Mouse (Mus musculus): Measurements from ENCODE around the gene Armh3. TPM values are rescaled to one million over a fixed set of nuclear protein-coding genes. Genes with fewer than 3 reads are reported as not detected.
A peak's percentile ranks its signal among the peaks of the same experiment; 100 is the strongest.

The Armh3 gene
- total RNA-seq, 2 experiments from 2014 or later: 20.1 to 20.2 TPM

- DNase-seq (ENCODE audit: low spot score in 2 of 2): peak in 1 of 2 experiments; percentile 26
- intact Hi-C loops (cut with DNase I): no loop called here
These were observed 151.1 kb downstream of the Armh3 start for GRCm38 (mm10) chr19:45847016-45847732.

GRCm38 (mm10) chr19:45844209-45844608, 154.1 kb downstream of the Armh3 start:
- DNase-seq (ENCODE audit: low spot score in 2 of 2): no peak
- intact Hi-C loops (cut with DNase I): no loop called here

- no peak for DNase-seq (ENCODE audit: low spot score in 2 of 2)
These were observed 154.9 kb downstream of the Armh3 start for GRCm38 (mm10) chr19:45843424-45843823.

GRCm38 (mm10) chr19:45837050-45837994, 161.0 kb downstream of the Armh3 start:
- intact Hi-C loops (cut with DNase I): no loop called here
- peak in 1 of 2 experiments; percentile 25 for DNase-seq (ENCODE audit: low spot score in 2 of 2)

More at GRCm38 (mm10) chr19:45843424-45843823, 154.9 kb downstream of the Armh3 start:
- intact Hi-C loops (cut with DNase I): no loop called here

- no peak for DNase-seq (ENCODE audit: low spot score in 2 of 2)
- intact Hi-C loops (cut with DNase I): no loop called here
These were observed 162.8 kb downstream of the Armh3 start for GRCm38 (mm10) chr19:45835490-45835889.

GRCm38 (mm10) chr19:45833665-45834064, 164.6 kb downstream of the Armh3 start:
- no peak for DNase-seq (ENCODE audit: low spot score in 2 of 2)
- intact Hi-C loops (cut with DNase I): no loop called here

GRCm38 (mm10) chr19:45830679-45831078, 167.6 kb downstream of the Armh3 start:
- intact Hi-C loops (cut with DNase I): no loop called here
- DNase-seq (ENCODE audit: low spot score in 2 of 2): no peak

GRCm38 (mm10) chr19:45827736-45828135, 170.6 kb downstream of the Armh3 start:
- DNase-seq (ENCODE audit: low spot score in 2 of 2): no peak
- intact Hi-C loops (cut with DNase I): no loop called here

- no peak for DNase-seq (ENCODE audit: low spot score in 2 of 2)
These were observed 171.2 kb downstream of the Armh3 start for GRCm38 (mm10) chr19:45827125-45827524.

GRCm38 (mm10) chr19:45826146-45826545, 172.1 kb downstream of the Armh3 start:
- no peak for DNase-seq (ENCODE audit: low spot score in 2 of 2)
- intact Hi-C loops (cut with DNase I): no loop called here

More at GRCm38 (mm10) chr19:45827125-45827524, 171.2 kb downstream of the Armh3 start:
- intact Hi-C loops (cut with DNase I): no loop called here

- DNase-seq (ENCODE audit: low spot score in 2 of 2): no peak
- intact Hi-C loops (cut with DNase I): no loop called here
These were observed 176.5 kb downstream of the Armh3 start for GRCm38 (mm10) chr19:45821832-45822231.

GRCm38 (mm10) chr19:45817816-45818490, 180.3 kb downstream of the Armh3 start:
- peak; percentile 51 to 71 for DNase-seq (ENCODE audit: low spot score in 2 of 2)
- intact Hi-C loops (cut with DNase I): loop anchor here (2.0 to 5.0 kb wide), 2 partner anchors 54 to 129 kb away; no protein-coding TSS in a partner anchor

GRCm38 (mm10) chr19:45816727-45817126, 181.6 kb downstream of the Armh3 start:
- DNase-seq (ENCODE audit: low spot score in 2 of 2): no peak
- intact Hi-C loops (cut with DNase I): loop anchor here (2.0 to 5.0 kb wide), 2 partner anchors 56 to 130 kb away; no protein-coding TSS in a partner anchor

GRCm38 (mm10) chr19:45815831-45816405, 182.4 kb downstream of the Armh3 start, which contains the start of gene Kcnip2:
Gene Kcnip2 (minus strand): TSS chr19:45816061.
- intact Hi-C loops (cut with DNase I): loop anchor here (2.0 to 5.0 kb wide), 2 partner anchors 56 to 131 kb away; no protein-coding TSS in a partner anchor
- DNase-seq (ENCODE audit: low spot score in 2 of 2): peak; percentile 52 to 61

GRCm38 (mm10) chr19:45815170-45815569, 183.1 kb downstream of the Armh3 start:
- DNase-seq (ENCODE audit: low spot score in 2 of 2): peak in 1 of 2 experiments; percentile 38
- intact Hi-C loops (cut with DNase I): loop anchor here (5.0 kb wide), 1 partner anchor 57 kb away; no protein-coding TSS in a partner anchor

- intact Hi-C loops (cut with DNase I): loop anchor here (2.0 to 5.0 kb wide), 2 partner anchors 139 to 198 kb away; no protein-coding TSS in a partner anchor
- DNase-seq (ENCODE audit: low spot score in 2 of 2): no peak
These were observed 184.5 kb downstream of the Armh3 start for GRCm38 (mm10) chr19:45813801-45814200.

GRCm38 (mm10) chr19:45813263-45813662, 185.0 kb downstream of the Armh3 start:
- DNase-seq (ENCODE audit: low spot score in 2 of 2): peak; percentile 84 to 88
- intact Hi-C loops (cut with DNase I): loop anchor here (2.0 to 5.0 kb wide), 2 partner anchors 140 to 199 kb away; no protein-coding TSS in a partner anchor

GRCm38 (mm10) chr19:45812673-45813252, 185.5 kb downstream of the Armh3 start:
- DNase-seq (ENCODE audit: low spot score in 2 of 2): no peak
- intact Hi-C loops (cut with DNase I): loop anchor here (2.0 to 5.0 kb wide), 2 partner anchors 140 to 200 kb away; no protein-coding TSS in a partner anchor

Data from left cerebral cortex, postnatal 36 days (tissue).